Mouse (Mus musculus): ENCODE measurements around the gene Rtkn. TPM values are rescaled to one million over a fixed set of nuclear protein-coding genes. Genes with fewer than 3 reads are reported as not detected.

The Rtkn gene
- polyA plus RNA-seq, 1 experiment from 2014 or later = 18.0 TPM

DNA sequence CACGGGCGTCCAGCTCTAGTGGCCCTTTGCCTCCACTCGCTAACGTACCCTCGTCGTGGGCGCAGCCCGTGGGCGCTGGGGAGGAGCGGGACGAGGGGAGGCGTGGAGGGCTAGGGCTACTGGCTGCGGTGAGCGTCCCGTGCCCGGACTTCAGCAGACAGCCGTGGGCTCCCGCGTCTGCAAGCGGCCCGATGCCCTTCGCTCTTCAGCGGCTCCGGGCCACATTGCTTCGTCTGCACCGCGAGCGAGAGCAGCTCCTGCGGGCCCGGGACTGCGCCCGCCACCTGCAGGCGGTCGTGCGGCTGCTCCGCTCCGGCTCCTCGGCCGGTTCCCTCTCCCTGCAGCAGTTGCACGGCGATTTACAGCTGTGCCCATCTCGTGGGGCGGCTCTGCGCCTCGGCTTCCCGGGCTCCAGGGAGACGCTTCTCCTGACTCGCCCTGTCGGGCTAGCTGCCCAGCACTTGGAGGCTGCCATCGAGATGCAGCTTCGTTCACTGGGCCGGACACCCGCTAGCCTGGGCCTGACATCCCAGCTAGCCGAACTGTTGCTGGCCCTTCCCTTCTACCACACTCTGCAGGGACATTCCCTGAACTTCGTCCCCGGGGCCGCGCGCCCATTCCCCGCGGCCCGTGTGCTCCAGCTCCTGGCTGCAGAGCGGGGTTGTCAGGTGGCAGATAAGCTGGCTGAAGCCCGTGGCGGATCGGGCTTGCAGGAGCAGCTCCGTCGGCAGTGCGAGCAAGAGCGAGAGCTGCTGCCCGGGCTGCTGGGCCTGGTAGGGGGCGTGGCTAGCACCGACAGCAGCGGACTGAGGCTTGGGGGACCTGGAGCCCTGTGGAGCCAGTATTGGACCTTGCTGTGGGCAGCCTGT, 33.3 kb upstream of the Rtkn start:
- peak overlapping the region; percentile 64 for H3K9ac ChIP-seq (ENCODE audit: low read depth, low read length)
- H3K4me2 ChIP-seq (replicated peaks; ENCODE audit: low read depth, low read length) = peak overlapping the region; percentile 99
- no peaks in the 10 kb centered on the region for H3K9me3 ChIP-seq (ENCODE audit: control insufficient read depth, low read length)
- WGBS = under 1% methylated on average over 73 of the region's 74 CpGs
- H3K36me3 ChIP-seq (ENCODE audit: control insufficient read depth, insufficient read depth, low read length) = no peaks in the 10 kb centered on the region
- H3K4me1 ChIP-seq (ENCODE audit: control insufficient read depth, insufficient read depth, low read length) = peaks cover 11% of the 10 kb centered on the region
- ATAC-seq (ENCODE audit: low FRiP score, low TSS enrichment) = peak; percentile 80
- peak overlapping the region; percentile 49 for H3K4me3 ChIP-seq (ENCODE audit: low read length)
- H3K27me3 ChIP-seq (ENCODE audit: control insufficient read depth, insufficient read depth, low read length) = no peaks in the 10 kb centered on the region
- H3K27ac ChIP-seq (ENCODE audit: low read depth, low read length) = peak overlapping the region; percentile 12; the same call in 1 of the 2 replicates

DNA sequence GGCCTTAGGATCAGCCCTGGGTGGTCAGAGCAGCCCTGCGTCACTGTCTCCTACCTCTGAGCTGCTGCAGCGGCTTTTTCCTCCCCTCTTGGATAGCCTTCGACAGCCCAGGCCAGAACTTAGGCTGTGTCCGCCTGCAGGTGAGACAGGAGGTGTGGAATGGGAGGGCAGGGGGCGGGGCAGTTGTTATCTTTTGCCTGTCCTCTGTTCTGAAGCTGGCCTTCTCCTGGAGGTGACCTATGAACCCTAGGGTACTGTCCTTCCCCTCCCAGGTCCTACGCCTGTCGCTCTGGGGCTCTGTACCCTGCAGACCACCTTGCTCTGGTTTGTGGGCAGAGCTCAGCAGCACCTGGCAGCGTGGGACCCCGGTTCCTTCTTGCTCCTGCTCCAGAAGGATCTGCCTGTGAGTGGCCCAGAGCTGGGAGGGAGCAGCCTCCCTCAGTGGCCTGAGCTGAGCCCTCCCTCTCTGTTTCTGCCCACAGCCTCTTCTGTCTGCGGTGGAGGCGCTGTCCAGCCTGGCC, 32.1 kb upstream of the Rtkn start:
- Histone ChIP-seq H3K27me3 (ENCODE audit: control insufficient read depth, insufficient read depth, low read length) (no peaks in the 10 kb centered on the region), H3K9me3 (ENCODE audit: control insufficient read depth, low read length) (no peaks in the 10 kb centered on the region), H3K4me1 (ENCODE audit: control insufficient read depth, insufficient read depth, low read length) (peaks cover 11% of the 10 kb centered on the region), H3K4me3 (ENCODE audit: low read length) (no peak overlapping the region), H3K9ac (ENCODE audit: low read depth, low read length) (no peak overlapping the region; the same call in 1 of the 2 replicates), H3K27ac (ENCODE audit: low read depth, low read length) (no peak overlapping the region), H3K36me3 (ENCODE audit: control insufficient read depth, insufficient read depth, low read length) (no peaks in the 10 kb centered on the region), H3K4me2 (replicated peaks; ENCODE audit: low read depth, low read length) (no peak overlapping the region; the same call in 1 of the 2 replicates)
- no peak for ATAC-seq (ENCODE audit: low FRiP score, low TSS enrichment)
- 48% methylated on average over 11 of the region's 11 CpGs for WGBS

DNA sequence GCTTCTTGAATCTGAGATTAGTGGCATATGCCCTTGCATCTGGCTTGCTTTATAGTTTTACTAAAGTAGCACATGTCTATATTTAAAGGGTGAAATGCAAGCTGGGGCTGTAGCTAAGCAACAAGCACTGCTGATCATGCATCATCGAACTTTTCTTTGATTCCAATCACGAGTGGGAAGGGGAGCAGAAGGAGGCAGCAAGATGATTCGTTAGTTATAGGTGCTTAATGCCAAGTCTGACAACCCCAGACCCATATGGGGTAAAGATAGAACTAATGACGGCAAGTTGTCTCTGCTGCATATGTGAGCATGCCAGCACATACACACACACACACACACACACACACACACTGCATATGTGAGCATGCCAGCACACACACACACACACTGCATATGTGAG, 31.1 kb upstream of the Rtkn start:
- no peaks in the 10 kb centered on the region for H3K36me3 ChIP-seq (ENCODE audit: control insufficient read depth, insufficient read depth, low read length)
- H3K9me3 ChIP-seq (ENCODE audit: control insufficient read depth, low read length) = no peaks in the 10 kb centered on the region
- 73% methylated on average over 4 of the region's 4 CpGs for WGBS
- H3K27me3 ChIP-seq (ENCODE audit: control insufficient read depth, insufficient read depth, low read length) = no peaks in the 10 kb centered on the region
- no peak overlapping the region for H3K4me2 ChIP-seq (replicated peaks; ENCODE audit: low read depth, low read length)
- H3K9ac ChIP-seq (ENCODE audit: low read depth, low read length) = no peak overlapping the region
- ATAC-seq (ENCODE audit: low FRiP score, low TSS enrichment) = no peak
- no peak overlapping the region for H3K4me3 ChIP-seq (ENCODE audit: low read length)
- H3K4me1 ChIP-seq (ENCODE audit: control insufficient read depth, insufficient read depth, low read length) = peaks cover 15% of the 10 kb centered on the region
- H3K27ac ChIP-seq (ENCODE audit: low read depth, low read length) = no peak overlapping the region

GRCm38 (mm10) chr6:83107566-83108400, 27.5 kb upstream of the Rtkn start:
- peak overlapping the region; percentile 93 for H3K4me3 ChIP-seq (ENCODE audit: low read length)
- peak; percentile 28; the same call in 1 of the 2 replicates for ATAC-seq (ENCODE audit: low FRiP score, low TSS enrichment)
- H3K27ac ChIP-seq (ENCODE audit: low read depth, low read length) = no peak overlapping the region; the same call in 1 of the 2 replicates
- no peak overlapping the region; the same call in 1 of the 2 replicates for H3K9ac ChIP-seq (ENCODE audit: low read depth, low read length)
- H3K4me1 ChIP-seq (ENCODE audit: control insufficient read depth, insufficient read depth, low read length) = peaks cover 16% of the 10 kb centered on the region
- H3K9me3 ChIP-seq (ENCODE audit: control insufficient read depth, low read length) = no peaks in the 10 kb centered on the region
- H3K36me3 ChIP-seq (ENCODE audit: control insufficient read depth, insufficient read depth, low read length) = peaks cover 8% of the 10 kb centered on the region; the same call in 1 of the 2 replicates
- WGBS = 40% methylated on average over 13 of the region's 13 CpGs
- H3K4me2 ChIP-seq (replicated peaks; ENCODE audit: low read depth, low read length) = peak overlapping the region; percentile 79
- no peaks in the 10 kb centered on the region for H3K27me3 ChIP-seq (ENCODE audit: control insufficient read depth, insufficient read depth, low read length)

GRCm38 (mm10) chr6:83108762-83109668, 26.2 kb upstream of the Rtkn start, which contains the start of gene Mrpl53:
Mrpl53 (plus strand) TSS chr6:83109040.
- Histone ChIP-seq H3K4me2 (replicated peaks; ENCODE audit: low read depth, low read length) (peak within 1 kb of the TSS; percentile 79), H3K4me1 (ENCODE audit: control insufficient read depth, insufficient read depth, low read length) (peaks cover 12% of the 10 kb centered on the region), H3K27ac (ENCODE audit: low read depth, low read length) (peak within 1 kb of the TSS; percentile 82), H3K4me3 (ENCODE audit: low read length) (peak within 1 kb of the TSS; percentile 93), H3K9me3 (ENCODE audit: control insufficient read depth, low read length) (no peaks in the 10 kb centered on the region), H3K36me3 (ENCODE audit: control insufficient read depth, insufficient read depth, low read length) (peaks cover 8% of the 10 kb centered on the region; the same call in 1 of the 2 replicates), H3K27me3 (ENCODE audit: control insufficient read depth, insufficient read depth, low read length) (no peaks in the 10 kb centered on the region), H3K9ac (ENCODE audit: low read depth, low read length) (peak within 1 kb of the TSS; percentile 93)
- under 1% methylated on average over 66 of the region's 76 CpGs for WGBS
- peak; percentile 90 for ATAC-seq (ENCODE audit: low FRiP score, low TSS enrichment)

DNA sequence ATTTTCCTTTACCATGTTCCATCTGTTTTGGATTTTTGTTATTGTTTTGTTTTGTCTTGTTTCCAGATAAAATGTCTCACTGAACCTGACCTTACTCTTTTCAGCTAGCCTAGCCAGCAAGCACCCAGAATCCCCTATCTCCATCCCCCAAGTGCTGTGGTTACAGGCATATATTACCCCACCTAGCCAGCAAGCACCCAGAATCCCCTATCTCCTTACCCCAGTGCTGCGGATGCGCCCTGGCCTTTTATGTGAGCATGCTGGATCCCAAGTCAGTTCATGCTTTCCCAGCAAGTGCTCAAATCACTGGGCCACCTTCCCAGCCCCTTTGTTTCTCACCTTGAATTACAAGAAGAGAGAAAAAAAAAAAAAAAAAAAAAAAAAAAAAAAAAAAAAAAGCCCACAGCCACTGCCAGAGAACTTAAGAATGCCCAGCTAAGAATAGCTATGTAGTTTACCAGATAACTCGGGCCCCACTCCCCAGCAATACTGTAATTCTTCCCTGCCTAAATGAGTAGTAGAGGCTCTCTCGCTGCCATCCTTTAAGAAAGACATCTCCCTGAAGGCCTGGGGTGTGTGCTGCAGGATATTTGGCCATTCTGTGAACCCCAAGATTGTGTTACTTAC, 23.6 kb upstream of the Rtkn start:
- Histone ChIP-seq H3K9me3 (ENCODE audit: control insufficient read depth, low read length) (no peaks in the 10 kb centered on the region), H3K27me3 (ENCODE audit: control insufficient read depth, insufficient read depth, low read length) (no peaks in the 10 kb centered on the region), H3K4me2 (replicated peaks; ENCODE audit: low read depth, low read length) (no peak overlapping the region), H3K4me3 (ENCODE audit: low read length) (no peak overlapping the region), H3K27ac (ENCODE audit: low read depth, low read length) (no peak overlapping the region), H3K4me1 (ENCODE audit: control insufficient read depth, insufficient read depth, low read length) (peaks cover 21% of the 10 kb centered on the region), H3K36me3 (ENCODE audit: control insufficient read depth, insufficient read depth, low read length) (peaks cover 8% of the 10 kb centered on the region; the same call in 1 of the 2 replicates), H3K9ac (ENCODE audit: low read depth, low read length) (no peak overlapping the region)
- 91% methylated on average over 4 of the region's 4 CpGs for WGBS
- ATAC-seq (ENCODE audit: low FRiP score, low TSS enrichment) = no peak

- peak within 1 kb of the TSS; percentile 95 for H3K4me2 ChIP-seq (replicated peaks; ENCODE audit: low read depth, low read length)
- H3K27ac ChIP-seq (ENCODE audit: low read depth, low read length) = peak within 1 kb of the TSS; percentile 84
- H3K4me3 ChIP-seq (ENCODE audit: low read length) = peak within 1 kb of the TSS; percentile 69
- WGBS = under 1% methylated on average over 58 of the region's 58 CpGs
- H3K36me3 ChIP-seq (ENCODE audit: control insufficient read depth, insufficient read depth, low read length) = peaks cover 40% of the 10 kb centered on the region
- H3K9me3 ChIP-seq (ENCODE audit: control insufficient read depth, low read length) = no peaks in the 10 kb centered on the region
- no peaks in the 10 kb centered on the region for H3K27me3 ChIP-seq (ENCODE audit: control insufficient read depth, insufficient read depth, low read length)
- peak; percentile 85 for ATAC-seq (ENCODE audit: low FRiP score, low TSS enrichment)
- H3K9ac ChIP-seq (ENCODE audit: low read depth, low read length) = peak within 1 kb of the TSS; percentile 93
- H3K4me1 ChIP-seq (ENCODE audit: control insufficient read depth, insufficient read depth, low read length) = peaks cover 26% of the 10 kb centered on the region
These were observed 20.1 kb upstream of the Rtkn start, which contains the start of gene Mogs for GRCm38 (mm10) chr6:83115011-83115671. Mogs (plus strand) TSS chr6:83115496.
